Mouse (Mus musculus): ENCODE results near the gene Vmn1r24. TPM values are rescaled to one million over a fixed set of nuclear protein-coding genes. Genes with fewer than 3 reads are reported as not detected.
"Not testable (repeated sequence)": the region's sequence is repeated elsewhere in the genome, so short reads cannot be mapped to it uniquely, and the experiment has no call there.

Gene Vmn1r24
- polyA plus RNA-seq (2015; fragmentation: Nextera tagmentation; extraction: Ambion mirVana) = not detected in 2 replicates

DNA sequence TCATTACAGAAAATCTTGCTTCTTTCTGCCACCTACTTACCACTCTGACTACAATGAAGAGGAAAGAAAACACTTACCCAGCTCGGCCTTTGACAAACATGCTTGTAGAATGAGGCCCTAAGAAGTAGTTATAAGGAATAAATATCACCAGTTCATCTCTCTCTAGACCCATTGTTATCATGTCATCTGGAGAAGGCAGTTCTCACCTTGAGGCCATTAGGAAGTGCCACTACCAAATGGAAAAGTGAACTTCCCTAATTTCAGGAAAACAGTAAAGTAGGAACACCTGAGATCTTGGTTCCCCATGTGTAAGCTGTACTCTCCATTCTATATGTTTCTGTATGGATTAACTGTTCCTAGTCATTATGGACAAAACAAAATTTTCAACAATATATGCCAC lies at the start of gene Vmn1r24:
Gene Vmn1r24, minus strand, starts transcription at position 101 of the 400 bp plus-strand sequence.
- not testable (repeated sequence) for H3K36me3 ChIP-seq; H3K9ac ChIP-seq; H3K4me3 ChIP-seq (replicated peaks); H3K27me3 ChIP-seq; H3K27ac ChIP-seq; ATAC-seq (ENCODE audit: low read depth); H3K9me3 ChIP-seq (replicated peaks); H3K4me1 ChIP-seq (replicated peaks); DNase-seq; H3K4me2 ChIP-seq
- WGBS (ENCODE audit: insufficient replicate concordance) = 30% methylated on average over 1 of the region's 1 CpGs

DNA sequence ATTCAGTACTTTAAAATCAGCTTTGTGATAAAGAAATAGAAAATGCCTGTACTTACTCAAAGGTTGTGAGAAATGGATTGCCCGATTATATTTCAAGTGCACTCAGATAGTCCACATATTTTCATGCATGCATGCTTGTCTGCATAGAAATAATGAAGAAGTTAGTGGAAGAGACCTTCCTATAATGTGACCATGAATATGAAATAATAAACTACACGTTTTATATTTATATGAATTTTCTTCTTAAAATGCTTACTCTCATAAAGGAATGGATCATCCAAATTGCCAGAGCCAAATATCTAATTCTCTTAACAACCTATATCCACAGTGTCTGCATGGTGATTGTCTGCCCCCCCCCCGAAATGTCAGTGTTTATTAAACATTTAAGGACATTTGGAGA lies 19.4 kb upstream of the Vmn1r24 start, which contains the start of gene Vmn1r25:
Gene Vmn1r25, minus strand, starts transcription at position 101 of the 400 bp plus-strand sequence.
- ATAC-seq (ENCODE audit: low read depth) (no peak), DNase-seq (no peak)
- no peaks in the 10 kb centered on the region for H3K4me1 ChIP-seq (replicated peaks)
- WGBS (ENCODE audit: insufficient replicate concordance) = 36% methylated on average over 3 of the region's 3 CpGs
- no peak within 1 kb of the TSS for H3K9ac ChIP-seq
- no peak within 1 kb of the TSS for H3K4me2 ChIP-seq
- no peaks in the 10 kb centered on the region for H3K9me3 ChIP-seq (replicated peaks)
- H3K27ac ChIP-seq = no peak within 1 kb of the TSS
- H3K4me3 ChIP-seq (replicated peaks) = no peak within 1 kb of the TSS
- H3K36me3 ChIP-seq = no peaks in the 10 kb centered on the region
- no peaks in the 10 kb centered on the region for H3K27me3 ChIP-seq

DNA sequence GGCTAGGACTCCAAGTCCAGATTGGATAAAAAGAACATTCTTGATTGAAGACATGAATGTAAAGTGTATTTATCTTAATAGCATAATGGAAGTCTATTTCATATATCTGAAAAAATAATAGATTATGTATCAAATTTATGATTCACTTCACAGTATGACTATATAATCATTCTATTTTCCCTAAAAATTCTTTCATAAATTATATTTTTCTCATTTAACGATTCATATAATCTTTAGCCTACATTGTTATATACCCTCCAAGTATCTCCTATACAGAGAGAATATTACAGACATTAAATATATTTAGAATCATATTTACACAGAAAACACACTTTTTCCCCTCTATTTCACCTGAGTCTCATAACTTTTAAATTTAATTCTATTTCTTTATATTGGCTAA lies 34.6 kb downstream of the Vmn1r24 start, which contains the start of gene Vmn1r23:
Gene Vmn1r23, minus strand, starts transcription at position 101 of the 400 bp plus-strand sequence.
- H3K4me3 ChIP-seq (replicated peaks) = no peak within 1 kb of the TSS
- H3K9ac ChIP-seq = no peak within 1 kb of the TSS
- no peaks in the 10 kb centered on the region for H3K9me3 ChIP-seq (replicated peaks)
- H3K4me1 ChIP-seq (replicated peaks) = no peaks in the 10 kb centered on the region
- WGBS (ENCODE audit: insufficient replicate concordance) = 69% methylated on average over 1 of the region's 1 CpGs
- H3K27me3 ChIP-seq = no peaks in the 10 kb centered on the region
- ATAC-seq (ENCODE audit: low read depth) (no peak), DNase-seq (no peak)
- H3K36me3 ChIP-seq = no peaks in the 10 kb centered on the region
- no peak within 1 kb of the TSS for H3K27ac ChIP-seq
- H3K4me2 ChIP-seq = no peak within 1 kb of the TSS

DNA sequence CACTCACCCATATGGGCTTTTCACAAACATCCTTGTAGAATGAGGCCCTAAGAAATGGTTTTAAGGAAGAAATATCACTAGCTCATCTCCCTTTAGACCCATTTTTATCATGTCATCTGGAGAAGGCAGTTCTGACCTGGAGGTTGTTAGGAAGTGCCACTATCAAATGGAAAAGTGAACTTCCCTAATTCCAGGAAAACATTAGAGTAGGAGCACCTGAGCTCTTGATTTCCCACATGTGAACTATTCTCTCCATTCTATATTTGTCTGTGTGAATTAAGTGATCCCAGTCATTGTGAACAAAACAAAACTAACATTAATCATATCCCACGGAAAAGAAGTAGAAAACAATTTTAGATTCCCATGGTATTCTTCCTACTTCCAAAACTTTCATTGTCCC lies 53.4 kb downstream of the Vmn1r24 start, which contains the start of gene Vmn1r22:
Gene Vmn1r22, minus strand, starts transcription at position 101 of the 400 bp plus-strand sequence.
- no peak for ATAC-seq (ENCODE audit: low read depth)
- WGBS (ENCODE audit: insufficient replicate concordance) = 56% methylated on average over 1 of the region's 1 CpGs

More for the DNA sequence above, 53.4 kb downstream of the Vmn1r24 start, which contains the start of gene Vmn1r22:
- Histone ChIP-seq H3K36me3 (no peaks in the 10 kb centered on the region), H3K27me3 (no peaks in the 10 kb centered on the region), H3K4me1 (replicated peaks) (no peaks in the 10 kb centered on the region), H3K9me3 (replicated peaks) (no peaks in the 10 kb centered on the region), H3K27ac (no peak within 1 kb of the TSS), H3K4me3 (replicated peaks) (no peak within 1 kb of the TSS), H3K4me2 (no peak within 1 kb of the TSS), H3K9ac (no peak within 1 kb of the TSS)
- DNase-seq = no peak

Other genes with a start within 250 kb of the Vmn1r24 start
- gene Vopp1, start 136.3 kb downstream of the Vmn1r24 start, polyA plus RNA-seq (2015; fragmentation: Nextera tagmentation; extraction: Ambion mirVana) = 43.7 and 50.6 TPM in 2 replicates
- gene Vmn1r21, start 111.2 kb downstream of the Vmn1r24 start, polyA plus RNA-seq (2015; fragmentation: Nextera tagmentation; extraction: Ambion mirVana) = not detected in 2 replicates
- not detected in 2 replicates for gene Vmn1r22, start 53.5 kb downstream of the Vmn1r24 start, polyA plus RNA-seq (2015; fragmentation: Nextera tagmentation; extraction: Ambion mirVana)
- gene Vmn1r23, start 34.7 kb downstream of the Vmn1r24 start, polyA plus RNA-seq (2015; fragmentation: Nextera tagmentation; extraction: Ambion mirVana) = not detected in 2 replicates
- gene Vmn1r25, start 19.3 kb upstream of the Vmn1r24 start, polyA plus RNA-seq (2015; fragmentation: Nextera tagmentation; extraction: Ambion mirVana) = not detected in 2 replicates
- gene Vmn1r26, start 53.7 kb upstream of the Vmn1r24 start, polyA plus RNA-seq (2015; fragmentation: Nextera tagmentation; extraction: Ambion mirVana) = not detected in 2 replicates

Data from liver, embryonic 13.5 days (tissue).